Mouse (Mus musculus): Measurements from ENCODE around the gene Crct1. TPM values are rescaled to one million over a fixed set of nuclear protein-coding genes. Genes with fewer than 3 reads are reported as not detected.

Gene Crct1
- polyA plus RNA-seq (2012; rRNA removed): 0.05 TPM in 1 of 2 replicates, not detected in the other

GRCm38 (mm10) chr3:93015460-93016104 is at the start of gene Crct1:
Gene Crct1 (minus strand): TSS chr3:93015687.

GRCm38 (mm10) chr3:93018960-93019359 is 3.5 kb upstream of the Crct1 start, which contains the start of gene Lce1m:
Gene Lce1m (minus strand): TSS chr3:93019060.

GRCm38 (mm10) chr3:92991926-92992325 is 23.6 kb downstream of the Crct1 start, which contains the start of gene Lce3f:
Gene Lce3f (plus strand): TSS chr3:92992226.

GRCm38 (mm10) chr3:92966761-92967160 is 48.7 kb downstream of the Crct1 start, which contains the start of gene Lce3e:
Gene Lce3e (plus strand): TSS chr3:92967061.

Other genes starting within 250 kb of the Crct1 start
- gene Lce1i, start 236.8 kb downstream of the Crct1 start, polyA plus RNA-seq (2012; rRNA removed): not detected in 2 replicates
- gene Lce1j, start 225.2 kb downstream of the Crct1 start, polyA plus RNA-seq (2012; rRNA removed): not detected in 2 replicates
- not detected in 2 replicates for gene Lce1k, start 207.8 kb downstream of the Crct1 start, polyA plus RNA-seq (2012; rRNA removed)
- not detected in 2 replicates for gene Kprp, start 188.4 kb downstream of the Crct1 start, polyA plus RNA-seq (2012; rRNA removed)
- not detected in 2 replicates for gene Lce1l, start 164.4 kb downstream of the Crct1 start, polyA plus RNA-seq (2012; rRNA removed)
- not detected in 2 replicates for gene 2310050C09Rik, start 145.5 kb downstream of the Crct1 start, polyA plus RNA-seq (2012; rRNA removed)
- not detected in 2 replicates for gene Lce3a, start 89.5 kb downstream of the Crct1 start, polyA plus RNA-seq (2012; rRNA removed)
- gene Lce3b, start 82.7 kb downstream of the Crct1 start, polyA plus RNA-seq (2012; rRNA removed): not detected in 2 replicates
- not detected in 2 replicates for gene Lce3c, start 71.2 kb downstream of the Crct1 start, polyA plus RNA-seq (2012; rRNA removed)
- not detected in 2 replicates for gene Lce3d, start 58.3 kb downstream of the Crct1 start, polyA plus RNA-seq (2012; rRNA removed)
- not detected in 2 replicates for gene Lce3e, start 48.6 kb downstream of the Crct1 start, polyA plus RNA-seq (2012; rRNA removed)
- gene Lce3f, start 23.5 kb downstream of the Crct1 start, polyA plus RNA-seq (2012; rRNA removed): not detected in 2 replicates
- gene Lce1m, start 3.4 kb upstream of the Crct1 start, polyA plus RNA-seq (2012; rRNA removed): not detected in 2 replicates
- not detected in 2 replicates for gene Gm4858, start 53.1 kb upstream of the Crct1 start, polyA plus RNA-seq (2012; rRNA removed)
- gene Crnn, start 129.1 kb upstream of the Crct1 start, polyA plus RNA-seq (2012; rRNA removed): not detected in 2 replicates
- not detected in 2 replicates for gene Flg2, start 181.6 kb upstream of the Crct1 start, polyA plus RNA-seq (2012; rRNA removed)

Data from liver, embryonic 14 days (tissue).